Mouse (Mus musculus) liver, embryonic 14.5 days (tissue): ENCODE results near the gene Aacs. TPM values are rescaled to one million over a fixed set of nuclear protein-coding genes. Genes with fewer than 3 reads are reported as not detected.

Experiments
- ATAC-seq: fragments of 200-750 bp; cut with Nextera tagmentation; 2 replicates; pipeline ENCODE4 v1.8.0; 2017; ENCODE audit warnings: moderate number of reproducible peaks, mild to moderate bottlenecking, moderate library complexity; ENCODE audit not compliant: insufficient read depth
- DNase-seq, 3 experiments: peaks; one replicate each; pipeline ENCODE4 v3.0.0-alpha.2; 2012 to 2013; ENCODE audit warnings: low read depth in 3 of 3, low spot score in 3 of 3
- H3K27ac ChIP-seq: fragments of 300-500 bp; sonication (generic); 2 replicates; pipeline ENCODE4 v1.5.1; 2014; ENCODE audit warnings: moderate library complexity, mild to moderate bottlenecking, control low read depth, inconsistent platforms
- H3K27me3 ChIP-seq: fragments of 300-500 bp; sonication (generic); 2 replicates; pipeline ENCODE4 v1.6.1; 2014; ENCODE audit warnings: mild to moderate bottlenecking, low read length, moderate library complexity; ENCODE audit not compliant: control insufficient read depth, insufficient read depth
- H3K36me3 ChIP-seq: fragments of 300-500 bp; sonication (generic); replicated peaks from 2 replicates; pipeline ENCODE4 v1.6.1; 2014; ENCODE audit warnings: low read depth; ENCODE audit not compliant: control insufficient read depth, insufficient read depth
- H3K4me1 ChIP-seq, 2 experiments: fragments of 200-500 bp in 1 of 2; fragments of 300-500 bp in 1 of 2; sonication (generic) in 1 of 2; replicated peaks; 2 replicates each; pipeline ENCODE4 v1.6.1; 2012 to 2014; ENCODE audit warnings: antibody characterized with exemption in 1 of 2, inconsistent platforms in 1 of 2, low read length in 1 of 2; ENCODE audit not compliant: control insufficient read depth in 2 of 2, insufficient read depth in 2 of 2
- H3K4me2 ChIP-seq: fragments of 300-500 bp; sonication (generic); 2 replicates; pipeline ENCODE4 v1.6.1; 2014; ENCODE audit warnings: low read depth, mild to moderate bottlenecking, control low read depth, moderate library complexity
- H3K4me3 ChIP-seq, 2 experiments: fragments of 200-500 bp in 1 of 2; fragments of 300-500 bp in 1 of 2; sonication (generic) in 1 of 2; 2 replicates each; pipeline ENCODE4 v1.5.1; 2012 to 2014; ENCODE audit warnings: low read depth in 2 of 2, low read length in 2 of 2, mild to moderate bottlenecking in 2 of 2, control low read depth in 1 of 2, inconsistent platforms in 1 of 2, moderate library complexity in 1 of 2; ENCODE audit not compliant: insufficient read depth in 1 of 2
- H3K9ac ChIP-seq: fragments of 300-500 bp; sonication (generic); replicated peaks from 2 replicates; pipeline ENCODE4 v1.6.1; 2014; ENCODE audit warnings: mild to moderate bottlenecking, control low read depth, moderate library complexity
- H3K9me3 ChIP-seq: fragments of 300-500 bp; sonication (generic); 2 replicates; pipeline ENCODE4 v1.6.1; 2016; ENCODE audit warnings: low read length, mixed read lengths; ENCODE audit not compliant: control insufficient read depth
- CTCF ChIP-seq: IDR thresholded peaks from 2 replicates; pipeline ENCODE4 v1.5.1; 2016; ENCODE audit warnings: antibody characterized with exemption, low read depth, control low read depth
- EP300 ChIP-seq: IDR thresholded peaks from 2 replicates; pipeline ENCODE4 v1.6.1; 2016; ENCODE audit warnings: antibody characterized with exemption, low read depth
- WGBS: fragments of 180-500 bp; shearing (Covaris S2); extraction: QIAGEN DNeasy Blood & Tissue Kit; methylation state at CpG from one replicate; pipeline ENCODE4 v1.1.7; 2014; ENCODE audit not compliant: insufficient replicate concordance; 5-methylcytosine and 5-hydroxymethylcytosine counted together
- polyA plus RNA-seq, 2 experiments: library from polyadenylated mRNA; depleted of rRNA in 1 of 2; stranded (reverse) in 1 of 2; unstranded in 1 of 2; fragments of >200 nt; fragmentation: Nextera tagmentation in 1 of 2; extraction: Ambion mirVana in 1 of 2; gene quantifications; 2 replicates each; pipeline versions ENCODE4 v1.2.1 to v1.2.3; 2012 to 2014

Gene Aacs
- polyA plus RNA-seq, 2 experiments: 11.0 to 13.2 TPM

DNA sequence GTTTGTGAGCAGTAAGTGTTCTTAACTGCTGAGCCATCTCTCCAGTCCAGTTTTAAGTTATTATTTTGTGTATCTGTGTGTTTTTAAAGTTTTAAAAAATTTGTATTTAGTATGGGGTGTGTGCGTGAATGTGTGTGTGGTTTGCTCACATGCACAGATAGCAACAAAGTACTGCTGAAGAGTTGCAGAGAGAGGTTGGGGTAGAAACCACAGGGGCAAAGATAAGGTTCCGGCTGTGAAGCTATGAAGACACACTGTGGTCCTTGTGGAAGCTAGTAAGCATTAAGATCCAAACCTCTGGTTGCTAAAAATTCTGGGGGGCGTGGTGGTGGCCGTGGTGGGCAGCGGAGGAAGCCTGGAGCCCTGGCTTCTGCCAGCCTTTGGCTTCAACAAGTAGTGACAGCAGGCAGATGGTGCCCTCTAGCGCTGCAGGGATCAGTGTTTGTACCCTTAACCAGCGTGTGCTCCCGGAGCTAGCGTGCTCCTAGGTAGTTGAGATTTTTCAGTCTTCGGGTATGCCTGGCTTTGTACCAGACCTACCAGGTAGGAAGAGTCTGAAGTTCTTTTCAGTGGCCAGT lies 13.7 kb upstream of the Aacs start:
- DNase-seq: no peak
- H3K27me3 ChIP-seq: no peaks in the 10 kb centered on the region
- H3K4me3 ChIP-seq: no peak overlapping the region
- ATAC-seq: no peak
- H3K36me3 ChIP-seq: no peaks in the 10 kb centered on the region
- H3K27ac ChIP-seq: no peak overlapping the region
- TF ChIP-seq EP300: no peak
- TF ChIP-seq CTCF: peak; percentile 80
- peak overlapping the region; percentile 35; the same call in 1 of the 2 replicates for H3K4me2 ChIP-seq
- WGBS: 8% methylated on average over 10 of the region's 10 CpGs
- no peak overlapping the region; the same call in 1 of the 2 replicates for H3K9ac ChIP-seq
- no peaks in the 10 kb centered on the region for H3K9me3 ChIP-seq
- H3K4me1 ChIP-seq: peaks cover 18 to 28% of the 10 kb centered on the region in 2 experiments

DNA sequence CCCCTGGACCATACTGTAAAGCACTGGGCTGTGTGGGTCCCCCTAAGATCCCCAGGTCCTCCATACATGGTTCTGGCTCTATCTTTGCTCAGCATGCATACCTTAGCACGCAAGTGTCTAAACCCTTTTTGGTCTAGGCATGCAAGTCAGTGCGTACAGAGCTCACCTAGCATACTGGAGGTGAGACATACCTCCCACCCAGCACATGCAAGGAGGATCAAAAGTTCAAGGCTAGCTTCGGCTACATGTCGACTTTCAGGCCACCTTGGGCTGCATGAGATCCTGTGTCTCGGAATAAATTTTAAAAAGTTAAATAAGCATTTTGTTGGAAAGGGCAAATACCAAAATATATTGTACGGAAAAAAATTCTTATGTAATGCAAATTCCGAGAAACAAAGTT lies 10.4 kb upstream of the Aacs start:
- DNase-seq (no peak), ATAC-seq (0 out of 2 replicates have a peak, but pooled peaks have one; percentile 4)
- no peaks in the 10 kb centered on the region for H3K27me3 ChIP-seq
- H3K4me2 ChIP-seq: peak overlapping the region; percentile 65
- H3K27ac ChIP-seq: peak overlapping the region; percentile 7
- peaks cover 8 to 28% of the 10 kb centered on the region in 2 experiments for H3K4me1 ChIP-seq
- TF ChIP-seq EP300 (no peak), CTCF (no peak)
- H3K36me3 ChIP-seq: no peaks in the 10 kb centered on the region
- WGBS: 35% methylated on average over 7 of the region's 7 CpGs
- H3K9ac ChIP-seq: peak overlapping the region; percentile 0; the same call in 1 of the 2 replicates
- H3K4me3 ChIP-seq: peak overlapping the region; percentile 1 to 4; a peak in 1 of 4 replicates
- no peaks in the 10 kb centered on the region for H3K9me3 ChIP-seq

DNA sequence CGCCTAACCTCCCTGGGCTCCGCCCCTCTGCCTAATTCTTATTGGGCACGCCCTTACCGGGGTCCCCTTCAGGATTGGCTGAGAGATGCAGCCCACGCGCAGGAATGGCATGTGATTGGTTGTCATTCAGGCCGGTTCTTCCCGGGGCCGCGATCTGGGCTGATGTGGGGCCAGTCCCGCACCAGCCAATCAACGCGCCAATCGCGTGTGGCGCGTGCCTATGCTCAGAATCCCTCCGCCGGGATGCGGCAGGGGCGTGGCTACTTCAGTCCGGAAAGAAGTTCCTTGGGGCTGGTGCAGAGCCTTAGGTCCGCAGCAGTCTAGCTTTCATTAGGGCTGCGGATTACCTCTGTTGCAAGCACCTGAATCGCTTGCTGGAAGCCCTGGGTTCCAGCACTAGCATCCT lies 9.9 kb upstream of the Aacs start:
- peak overlapping the region; percentile 31 for H3K27ac ChIP-seq
- DNase-seq (peak; percentile 98 to 99 (median 98)), ATAC-seq (peak; percentile 100)
- peak overlapping the region; percentile 65 for H3K4me2 ChIP-seq
- no peaks in the 10 kb centered on the region for H3K27me3 ChIP-seq
- peak overlapping the region; percentile 42 to 55 for H3K4me3 ChIP-seq
- TF ChIP-seq EP300 (peak; percentile 59), CTCF (0 out of 2 replicates have a peak, but pooled peaks have one; percentile 6)
- no peaks in the 10 kb centered on the region for H3K9me3 ChIP-seq
- under 1% methylated on average over 25 of the region's 25 CpGs for WGBS
- peak overlapping the region; percentile 33; the same call in 1 of the 2 replicates for H3K9ac ChIP-seq
- peaks cover 8 to 28% of the 10 kb centered on the region in 2 experiments for H3K4me1 ChIP-seq
- H3K36me3 ChIP-seq: no peaks in the 10 kb centered on the region

DNA sequence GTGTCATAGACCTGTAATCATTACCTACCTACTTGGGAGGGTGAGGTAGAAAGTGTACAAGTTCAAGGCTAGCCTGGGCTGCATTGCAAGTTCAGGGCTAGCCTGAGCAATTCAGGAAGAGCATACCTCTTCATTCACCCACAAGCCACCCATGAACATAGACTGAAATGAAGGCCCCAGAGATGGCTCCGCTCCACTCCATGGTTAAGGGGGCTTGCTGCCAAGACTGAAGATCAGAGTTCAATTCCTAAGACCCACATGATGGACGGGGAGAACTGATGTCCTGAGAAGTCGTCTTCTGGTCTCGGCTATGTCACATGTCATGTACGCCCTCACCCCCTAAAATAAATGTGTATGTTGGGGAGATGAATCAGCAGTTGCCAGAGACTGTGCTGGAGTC lies 9.1 kb upstream of the Aacs start:
- no peak for ATAC-seq
- H3K4me2 ChIP-seq: peak overlapping the region; percentile 65
- WGBS: 82% methylated on average over 5 of the region's 5 CpGs

DNA sequence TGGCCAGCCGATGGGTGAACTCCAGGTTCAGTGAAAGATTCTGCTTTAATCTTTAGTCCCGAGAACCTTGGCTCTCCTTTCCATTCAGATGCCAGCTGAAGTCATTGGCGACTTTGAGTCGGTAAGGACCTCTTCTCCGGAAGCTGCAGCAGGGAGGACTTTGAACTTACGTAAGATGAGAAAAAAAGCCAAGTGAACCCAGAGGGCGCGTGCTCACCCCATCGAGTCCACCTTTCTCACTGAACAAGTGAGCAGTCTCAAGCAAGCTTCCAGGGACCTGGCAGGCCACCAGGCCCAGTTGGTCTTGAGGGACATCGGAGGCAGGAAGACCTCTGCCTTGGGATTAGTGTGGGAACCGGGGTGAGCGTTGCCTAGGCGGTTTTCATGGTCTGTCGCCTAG lies 8.4 kb upstream of the Aacs start:
- H3K4me3 ChIP-seq: no peak overlapping the region
- H3K4me1 ChIP-seq: peaks cover 8 to 27% of the 10 kb centered on the region in 2 experiments
- H3K36me3 ChIP-seq: no peaks in the 10 kb centered on the region
- H3K4me2 ChIP-seq: no peak overlapping the region
- no peak overlapping the region for H3K27ac ChIP-seq
- no peaks in the 10 kb centered on the region for H3K9me3 ChIP-seq
- H3K9ac ChIP-seq: no peak overlapping the region
- DNase-seq (no peak), ATAC-seq (no peak)
- 78% methylated on average over 14 of the region's 14 CpGs for WGBS
- no peaks in the 10 kb centered on the region for H3K27me3 ChIP-seq
- TF ChIP-seq EP300: no peak
- TF ChIP-seq CTCF: no peak

More for the DNA sequence above, 9.1 kb upstream of the Aacs start:
- Histone ChIP-seq H3K27ac (no peak overlapping the region), H3K9me3 (no peaks in the 10 kb centered on the region), H3K9ac (no peak overlapping the region), H3K4me1 (peaks cover 8 to 28% of the 10 kb centered on the region in 2 experiments), H3K4me3 (peak overlapping the region in 1 of 2 experiments; percentile 42; a peak in 1 of 4 replicates), H3K27me3 (no peaks in the 10 kb centered on the region), H3K36me3 (no peaks in the 10 kb centered on the region)
- TF ChIP-seq CTCF: no peak
- TF ChIP-seq EP300: no peak
- DNase-seq: no peak
